18 mouse cellular contexts compared by ENCODE assay signal in the genomic region with DNA sequence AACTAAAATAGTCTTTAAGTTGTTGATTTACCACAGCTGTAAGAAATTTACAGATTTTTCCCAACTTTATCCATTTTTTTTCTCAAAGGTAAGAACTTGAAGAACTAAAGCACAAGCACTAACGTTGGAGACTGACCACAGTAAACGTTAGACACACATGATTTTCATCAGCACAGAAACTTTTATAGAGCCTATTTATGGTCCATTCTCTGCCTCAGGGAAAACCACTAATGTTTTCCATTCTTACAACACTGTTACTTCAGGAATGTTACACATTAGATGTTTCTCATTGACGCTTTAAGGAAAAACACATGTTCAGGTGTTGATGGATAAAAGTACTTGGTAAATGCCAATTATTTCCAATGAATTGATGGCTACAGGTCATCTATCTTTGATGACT.
"Had no signal": no experiment of that assay in that cellular context is flagged by ENCODE, and none has a peak within 500 bp of the region (broad histone marks: within the 10 kb centered on the region; RNA-seq: fewer than 3 reads in every experiment).

No protein-coding gene starts in this region.

- DNase-seq: kidney, adult 18-20 months; kidney, postnatal 25 days; layer of hippocampus, adult 9-11 months; liver; lung, adult 18-20 months; lung, postnatal 10 days; lung, postnatal 36 days; midbrain, embryonic 14.5 days; thymus, postnatal 25 days had no signal

- H3K4me1 ChIP-seq: liver, embryonic 12.5 days; liver, embryonic 15.5 days; lung, embryonic 15.5 days; megakaryocyte, embryonic 14.5 days; midbrain, embryonic 10.5 days; stomach, embryonic 15.5 days had no signal

- H3K4me3 ChIP-seq: layer of hippocampus, adult 2 months; left cerebral cortex, adult 2 months; liver, embryonic 12.5 days; liver, embryonic 15.5 days; lung, embryonic 15.5 days; megakaryocyte, embryonic 14.5 days; midbrain, embryonic 10.5 days; stomach, embryonic 15.5 days had no signal

- H3K9ac ChIP-seq: liver, embryonic 12.5 days; liver, embryonic 15.5 days; lung, embryonic 15.5 days; stomach, embryonic 15.5 days had no signal

- H3K36me3 ChIP-seq: liver, embryonic 12.5 days; liver, embryonic 15.5 days; lung, embryonic 15.5 days; midbrain, embryonic 10.5 days; stomach, embryonic 15.5 days had no signal

- H3K27me3 ChIP-seq: liver, embryonic 12.5 days; liver, embryonic 15.5 days; lung, embryonic 15.5 days; megakaryocyte, embryonic 14.5 days; stomach, embryonic 15.5 days had no signal

- H3K27ac ChIP-seq: kidney, postnatal 0 days; layer of hippocampus, adult 2 months; left cerebral cortex, adult 2 months; liver, embryonic 12.5 days; liver, embryonic 15.5 days; lung, embryonic 15.5 days; midbrain, embryonic 10.5 days; stomach, embryonic 15.5 days had no signal

- H3K9me3 ChIP-seq: liver, embryonic 12.5 days; liver, embryonic 15.5 days; lung, embryonic 15.5 days; megakaryocyte, embryonic 14.5 days; midbrain, embryonic 10.5 days; stomach, embryonic 15.5 days had no signal

- ATAC-seq: liver, embryonic 12.5 days had no signal

- H3K4me2 ChIP-seq: liver, embryonic 12.5 days; liver, embryonic 15.5 days; lung, embryonic 15.5 days; stomach, embryonic 15.5 days had no signal
